10 mouse cellular contexts compared by ENCODE assay signal in genomic region chr11:109419961-109420566, GRCm38 (mm10). TPM values are rescaled to one million over a fixed set of nuclear protein-coding genes. Genes with fewer than 3 reads are reported as not detected.
DNase-seq lines count a peak whose midpoint lies in the region; ATAC-seq and TF ChIP-seq lines count a peak whose summit lies in the region.
"Had no signal": no experiment of that assay in that cellular context is flagged by ENCODE, and none has a peak within 500 bp of the region (broad histone marks: within the 10 kb centered on the region; RNA-seq: fewer than 3 reads in every experiment).

No protein-coding gene starts in this region.

- H3K27me3 ChIP-seq in kidney, postnatal 0 days (ENCODE audit: insufficient read depth, low read length) = no peaks in the 10 kb centered on the region
- H3K27me3 ChIP-seq: forebrain, embryonic 12.5 days had no signal

- H3K9me3 ChIP-seq in kidney, postnatal 0 days (replicated peaks; ENCODE audit: low read length) = no peaks in the 10 kb centered on the region

- H3K9ac ChIP-seq in kidney, postnatal 0 days (ENCODE audit: low read depth, low read length) = no peak overlapping the region
- H3K9ac ChIP-seq: forebrain, embryonic 12.5 days had no signal

- no peaks in the 10 kb centered on the region for H3K4me1 ChIP-seq in kidney, postnatal 0 days (replicated peaks; ENCODE audit: insufficient read depth, low read length)
- peaks cover 3% of the 10 kb centered on the region; the same call in 1 of the 2 replicates for H3K4me1 ChIP-seq in bone marrow, adult 2 months (ENCODE audit: control insufficient read depth, insufficient read depth, low read length)

- no peak overlapping the region for H3K27ac ChIP-seq in kidney, postnatal 0 days
- peak overlapping the region; percentile 67 for H3K27ac ChIP-seq in bone marrow, adult 2 months (ENCODE audit: control insufficient read depth, insufficient read depth, low read depth, low read length, poor library complexity)
- H3K27ac ChIP-seq: forebrain, embryonic 12.5 days had no signal

- peak; percentile 68 for ATAC-seq in kidney, postnatal 0 days (replicated peaks; ENCODE audit: low FRiP score, low read depth)
- ATAC-seq in erythroid progenitor cell, adult 5-6 weeks (replicated peaks; ENCODE audit: low FRiP score, poor library complexity, severe bottlenecking) = no peak

- no peak for TF ChIP-seq POLR2A in bone marrow, adult 2 months (IDR thresholded peaks at IDR 0.05; ENCODE audit: borderline replicate concordance, control insufficient read depth, low read depth, low read length)

- H3K36me3 ChIP-seq in kidney, postnatal 0 days (ENCODE audit: insufficient read depth, low read length) = no peaks in the 10 kb centered on the region
- H3K36me3 ChIP-seq: forebrain, embryonic 12.5 days had no signal

- DNase-seq in kidney, postnatal 0 days (ENCODE audit: low spot score) = no peak
- DNase-seq in kidney, adult 8-10 months = no peak
- peak; percentile 57 for DNase-seq in lung, postnatal 36 days
- DNase-seq in thymus, postnatal 0 days (ENCODE audit: low spot score) = peak; percentile 84
- no peak for DNase-seq in cerebellum, postnatal 36 days
- DNase-seq in gastrocnemius, adult 8-10 months (ENCODE audit: low spot score in 2 of 2) = no peak

- 42% methylated on average over 16 of the region's 16 CpGs for WGBS in kidney, postnatal 0 days
- under 1% methylated on average over 16 of the region's 16 CpGs for WGBS in bone marrow, adult 2 months

- H3K4me2 ChIP-seq in kidney, postnatal 0 days (ENCODE audit: low read length) = peak overlapping the region; percentile 25; the same call in 1 of the 2 replicates
- H3K4me2 ChIP-seq: forebrain, embryonic 12.5 days had no signal

- TF ChIP-seq CTCF in kidney, postnatal 0 days (IDR thresholded peaks at IDR 0.05; ENCODE audit: low read depth) = 0 out of 2 replicates have a peak, but pooled peaks have one; percentile 3
- peak; percentile 23; the same call in 1 of the 2 replicates for TF ChIP-seq CTCF in bone marrow, adult 2 months (IDR thresholded peaks at IDR 0.05; ENCODE audit: control insufficient read depth, insufficient read depth, low read length)

- H3K4me3 ChIP-seq in kidney, postnatal 0 days (replicated peaks; ENCODE audit: low read depth, low read length) = no peak overlapping the region
- H3K4me3 ChIP-seq in bone marrow, adult 2 months (replicated peaks; ENCODE audit: control insufficient read depth, low read depth, low read length) = peak overlapping the region; percentile 41
- H3K4me3 ChIP-seq: forebrain, embryonic 12.5 days had no signal

RNA-seq across cellular contexts. Expression of gene Amz2, which starts 5.7 kb away (rescaled TPM):
- 30.4 and 32.8 TPM in 2 replicates for polyA plus RNA-seq in kidney, postnatal 0 days (2015; fragmentation: Nextera tagmentation; extraction: Ambion mirVana)
- 13.3 and 19.3 TPM in 2 replicates for polyA plus RNA-seq in bone marrow, adult 2 months (2011; ENCODE audit: insufficient read depth, insufficient read length, low replicate concordance, missing spikeins)
- 59.4 and 60.0 TPM in 2 replicates for polyA plus RNA-seq in thymus, postnatal 0 days (2015; fragmentation: Nextera tagmentation; extraction: Ambion mirVana)
- 10 to 100 TPM; 64.3 to 84.3 (median 72.6) TPM for total RNA-seq in gastrocnemius, adult 8-10 months (2022)
- total RNA-seq in erythroid progenitor cell, adult 5-6 weeks (2015; ENCODE audit: low replicate concordance) = 16.6 and 32.7 TPM in 2 replicates
- total RNA-seq in erythroid progenitor cell, adult 5-6 weeks (2017; ENCODE audit: low replicate concordance) = 10.1 and 18.6 TPM in 2 replicates

RNA-seq across cellular contexts. Expression of gene 9930022D16Rik, which starts 6.3 kb away (rescaled TPM):
- 0.04 TPM in 1 of 2 replicates, not detected in the other for polyA plus RNA-seq in kidney, postnatal 0 days (2015; fragmentation: Nextera tagmentation; extraction: Ambion mirVana)
- not detected in 2 replicates for polyA plus RNA-seq in bone marrow, adult 2 months (2011; ENCODE audit: insufficient read depth, insufficient read length, low replicate concordance, missing spikeins)
- 0.08 and 0.12 TPM in 2 replicates for polyA plus RNA-seq in thymus, postnatal 0 days (2015; fragmentation: Nextera tagmentation; extraction: Ambion mirVana)
- total RNA-seq in gastrocnemius, adult 8-10 months (2022) = not detected
- not detected in 2 replicates for total RNA-seq in erythroid progenitor cell, adult 5-6 weeks (2015; ENCODE audit: low replicate concordance)
- total RNA-seq in erythroid progenitor cell, adult 5-6 weeks (2017; ENCODE audit: low replicate concordance) = not detected in 2 replicates
- polyA plus RNA-seq: forebrain, embryonic 12.5 days; limb, embryonic 14.5 days had no signal

RNA-seq across cellular contexts. Expression of gene Arsg, which starts 53.1 kb away (rescaled TPM):
- 9.1 and 9.9 TPM in 2 replicates for polyA plus RNA-seq in kidney, postnatal 0 days (2015; fragmentation: Nextera tagmentation; extraction: Ambion mirVana)
- 1.5 and 3.7 TPM in 2 replicates for polyA plus RNA-seq in bone marrow, adult 2 months (2011; ENCODE audit: insufficient read depth, insufficient read length, low replicate concordance, missing spikeins)
- 2.3 and 2.4 TPM in 2 replicates for polyA plus RNA-seq in thymus, postnatal 0 days (2015; fragmentation: Nextera tagmentation; extraction: Ambion mirVana)
- total RNA-seq in gastrocnemius, adult 8-10 months (2022) = 1 to 10 TPM; 1.1 to 1.8 (median 1.2) TPM
- total RNA-seq in erythroid progenitor cell, adult 5-6 weeks (2015; ENCODE audit: low replicate concordance) = 2.9 and 5.4 TPM in 2 replicates
- 0.91 and 3.3 TPM in 2 replicates for total RNA-seq in erythroid progenitor cell, adult 5-6 weeks (2017; ENCODE audit: low replicate concordance)

RNA-seq across cellular contexts. Expression of gene Slc16a6, which starts 53.3 kb away (rescaled TPM):
- polyA plus RNA-seq in kidney, postnatal 0 days (2015; fragmentation: Nextera tagmentation; extraction: Ambion mirVana) = 5.3 and 7.8 TPM in 2 replicates
- polyA plus RNA-seq in bone marrow, adult 2 months (2011; ENCODE audit: insufficient read depth, insufficient read length, low replicate concordance, missing spikeins) = 31.3 and 50.4 TPM in 2 replicates
- 14.4 TPM in 2 replicates for polyA plus RNA-seq in thymus, postnatal 0 days (2015; fragmentation: Nextera tagmentation; extraction: Ambion mirVana)
- total RNA-seq in gastrocnemius, adult 8-10 months (2022) = 1 to 10 TPM; 2.9 to 5.7 (median 4.0) TPM
- total RNA-seq in erythroid progenitor cell, adult 5-6 weeks (2015; ENCODE audit: low replicate concordance) = 94.7 and 107 TPM in 2 replicates
- total RNA-seq in erythroid progenitor cell, adult 5-6 weeks (2017; ENCODE audit: low replicate concordance) = 35.6 and 52.4 TPM in 2 replicates

RNA-seq across cellular contexts. Expression of gene Gna13, which starts 57.4 kb away (rescaled TPM):
- 33.9 and 36.2 TPM in 2 replicates for polyA plus RNA-seq in kidney, postnatal 0 days (2015; fragmentation: Nextera tagmentation; extraction: Ambion mirVana)
- polyA plus RNA-seq in bone marrow, adult 2 months (2011; ENCODE audit: insufficient read depth, insufficient read length, low replicate concordance, missing spikeins) = 9.0 and 28.9 TPM in 2 replicates
- 34.1 and 46.4 TPM in 2 replicates for polyA plus RNA-seq in thymus, postnatal 0 days (2015; fragmentation: Nextera tagmentation; extraction: Ambion mirVana)
- total RNA-seq in gastrocnemius, adult 8-10 months (2022) = 10 to 100 TPM; 23.3 to 30.3 (median 28.4) TPM
- total RNA-seq in erythroid progenitor cell, adult 5-6 weeks (2015; ENCODE audit: low replicate concordance) = 41.1 and 46.5 TPM in 2 replicates
- total RNA-seq in erythroid progenitor cell, adult 5-6 weeks (2017; ENCODE audit: low replicate concordance) = 37.9 and 40.1 TPM in 2 replicates

Comparison
In these comparisons a context has a peak if more than half of its experiments do, and no peak if none do; other contexts are left out.
1. DNase-seq: peak in lung, postnatal 36 days (single experiment) and thymus, postnatal 0 days (single experiment); none in kidney, postnatal 0 days (single experiment), kidney, adult 8-10 months (0 of 2), cerebellum, postnatal 36 days (0 of 2) and gastrocnemius, adult 8-10 months (0 of 2).